Mouse (Mus musculus): ENCODE data around the gene Treml4.
"Not testable (repeated sequence)": the region's sequence is repeated elsewhere in the genome, so short reads cannot be mapped to it uniquely, and the experiment has no call there.

Gene Treml4

GRCm38 (mm10) chr17:48275736-48276135 is 11.6 kb downstream of the Treml4 start:
- DNase-seq: no peak

GRCm38 (mm10) chr17:48278381-48278780 is 14.3 kb downstream of the Treml4 start:
- DNase-seq: no peak

GRCm38 (mm10) chr17:48279002-48279401 is 14.9 kb downstream of the Treml4 start:
- no peak for DNase-seq

- DNase-seq: no peak
Observed at GRCm38 (mm10) chr17:48280943-48281738, 17.0 kb downstream of the Treml4 start.

GRCm38 (mm10) chr17:48281739-48282085 is 17.6 kb downstream of the Treml4 start:
- peak; percentile 11 for DNase-seq

- no peak for DNase-seq
Observed at GRCm38 (mm10) chr17:48286765-48287164, 22.7 kb downstream of the Treml4 start.

- peak; percentile 30 for DNase-seq
Observed at GRCm38 (mm10) chr17:48287276-48287675, 23.2 kb downstream of the Treml4 start.

- no peak for DNase-seq
Observed at GRCm38 (mm10) chr17:48293500-48294194, 29.6 kb downstream of the Treml4 start.

GRCm38 (mm10) chr17:48299203-48299602 is 35.1 kb downstream of the Treml4 start, which contains the start of gene Treml2:
Treml2 (plus strand) TSS chr17:48299498.
- DNase-seq: no peak

GRCm38 (mm10) chr17:48299756-48300155 is 35.7 kb downstream of the Treml4 start:
- DNase-seq: no peak

GRCm38 (mm10) chr17:48300199-48300598 is 36.1 kb downstream of the Treml4 start:
- no peak for DNase-seq

GRCm38 (mm10) chr17:48300861-48301260 is 36.8 kb downstream of the Treml4 start:
- DNase-seq: no peak

GRCm38 (mm10) chr17:48301792-48302191 is 37.7 kb downstream of the Treml4 start:
- DNase-seq: no peak

- no peak for DNase-seq
Observed at GRCm38 (mm10) chr17:48312124-48312523, 48.0 kb downstream of the Treml4 start.

GRCm38 (mm10) chr17:48315905-48316579 is 51.9 kb downstream of the Treml4 start, which contains the start of gene B430306N03Rik:
B430306N03Rik (plus strand) TSS chr17:48316141.
- not testable (repeated sequence) for DNase-seq

- no peak for DNase-seq
Observed at GRCm38 (mm10) chr17:48318686-48319085, 54.6 kb downstream of the Treml4 start.

GRCm38 (mm10) chr17:48321279-48321678 is 57.2 kb downstream of the Treml4 start:
- DNase-seq: no peak

- DNase-seq: no peak
Observed at GRCm38 (mm10) chr17:48323236-48323635, 59.1 kb downstream of the Treml4 start.

- no peak for DNase-seq
Observed at GRCm38 (mm10) chr17:48324258-48324657, 60.2 kb downstream of the Treml4 start.
